Mouse (Mus musculus) E14TG2a.4 (cell line): Measurements from ENCODE around the gene Gzmk.

Source experiments
- CTCF ChIP-seq: conservative IDR thresholded peaks from 2 replicates; pipeline ENCODE4 v1.5.1; 2014; ENCODE audit warnings: low read length
- POU5F1 ChIP-seq: IDR thresholded peaks from 2 replicates; pipeline ENCODE4 v1.6.1; 2014; ENCODE audit warnings: low read length, borderline replicate concordance

- TF ChIP-seq CTCF (no peak), POU5F1 (no peak)
Measured at GRCm38 (mm10) chr13:113170256-113170655, 55.5 kb downstream of the Gzmk start.
